Mouse (Mus musculus) midbrain, embryonic 12.5 days (tissue): ENCODE results near the gene Lmna. TPM values are rescaled to one million over a fixed set of nuclear protein-coding genes. Genes with fewer than 3 reads are reported as not detected.
A peak's percentile ranks its signal among the peaks of the same experiment; 100 is the strongest.

Experiments
- ATAC-seq: fragments of 200-750 bp; cut with Nextera tagmentation; 2 replicates; pipeline ENCODE4 v1.8.0; 2017; ENCODE audit warnings: low read depth, moderate TSS enrichment, moderate library complexity; ENCODE audit not compliant: low FRiP score
- H3K27ac ChIP-seq: fragments of 300-500 bp; sonication (generic); replicated peaks from 2 replicates; pipeline ENCODE4 v1.5.1; 2016; ENCODE audit warnings: mild to moderate bottlenecking
- H3K27me3 ChIP-seq: fragments of 300-500 bp; sonication (generic); 2 replicates; pipeline ENCODE4 v1.6.1; 2016; ENCODE audit warnings: mild to moderate bottlenecking
- H3K36me3 ChIP-seq: fragments of 300-500 bp; sonication (generic); 2 replicates; pipeline ENCODE4 v1.6.1; 2016
- H3K4me1 ChIP-seq: fragments of 300-500 bp; sonication (generic); 2 replicates; pipeline ENCODE4 v1.6.1; 2016
- H3K4me2 ChIP-seq: fragments of 300-500 bp; sonication (generic); replicated peaks from 2 replicates; pipeline ENCODE4 v1.6.1; 2016; ENCODE audit warnings: mild to moderate bottlenecking, moderate library complexity
- H3K4me3 ChIP-seq: fragments of 300-500 bp; sonication (generic); 2 replicates; pipeline ENCODE4 v1.5.1; 2016; ENCODE audit warnings: mild to moderate bottlenecking
- H3K9ac ChIP-seq: fragments of 300-500 bp; sonication (generic); replicated peaks from 2 replicates; pipeline ENCODE4 v1.6.1; 2016; ENCODE audit warnings: mild to moderate bottlenecking, moderate library complexity
- H3K9me3 ChIP-seq: fragments of 300-500 bp; sonication (generic); 2 replicates; pipeline ENCODE4 v1.6.1; 2016; ENCODE audit warnings: mild to moderate bottlenecking
- WGBS: fragments of 180-500 bp; shearing (Covaris S2); methylation state at CpG from one replicate; pipeline ENCODE4 v1.1.7; 2016; 5-methylcytosine and 5-hydroxymethylcytosine counted together
- polyA plus RNA-seq: library from polyadenylated mRNA; unstranded; fragments of >200 nt; fragmentation: Nextera tagmentation; extraction: Ambion mirVana; gene quantifications from 2 replicates; pipeline ENCODE4 v1.2.1, GENCODE M21; 2016

Gene Lmna
- polyA plus RNA-seq, 1 experiment from 2014 or later, result 42.8 TPM

- no peak for ATAC-seq
- Histone ChIP-seq H3K36me3 (no peaks in the 10 kb centered on the region), H3K27ac (no peak overlapping the region), H3K4me3 (no peak overlapping the region), H3K9me3 (no peaks in the 10 kb centered on the region), H3K9ac (no peak overlapping the region), H3K4me2 (no peak overlapping the region), H3K27me3 (peaks cover 77% of the 10 kb centered on the region), H3K4me1 (peaks cover 20% of the 10 kb centered on the region)
- 65% methylated on average over 4 of the region's 4 CpGs for WGBS
Observed at GRCm38 (mm10) chr3:88486887-88487286, 22.9 kb downstream of the Lmna start.

DNA sequence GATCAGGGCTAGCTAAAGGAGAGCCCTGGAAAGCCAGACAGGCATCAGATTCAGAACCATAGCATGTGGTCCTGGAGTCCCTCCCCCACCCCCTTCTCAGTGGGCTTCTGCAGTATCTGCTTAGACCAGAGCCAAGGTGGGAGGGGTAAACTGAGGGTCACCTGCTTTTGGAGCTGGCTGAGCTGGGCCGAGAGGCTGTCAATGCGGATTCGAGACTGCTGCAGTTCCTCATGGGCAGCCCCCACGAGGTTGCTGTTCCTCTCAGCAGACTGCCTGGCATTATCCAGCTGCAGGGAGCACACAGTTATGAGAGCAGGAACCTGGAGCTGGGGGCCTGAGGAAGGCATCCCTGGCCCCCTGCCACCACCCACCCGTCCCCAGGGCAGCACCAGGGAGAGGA is 23.7 kb downstream of the Lmna start:
- no peaks in the 10 kb centered on the region for H3K36me3 ChIP-seq
- WGBS, result 57% methylated on average over 5 of the region's 5 CpGs
- H3K4me3 ChIP-seq, result no peak overlapping the region
- peaks cover 81% of the 10 kb centered on the region for H3K27me3 ChIP-seq
- peaks cover 20% of the 10 kb centered on the region for H3K4me1 ChIP-seq
- no peaks in the 10 kb centered on the region for H3K9me3 ChIP-seq
- H3K9ac ChIP-seq, result no peak overlapping the region
- H3K4me2 ChIP-seq, result no peak overlapping the region
- ATAC-seq, result no peak
- H3K27ac ChIP-seq, result no peak overlapping the region

- Histone ChIP-seq H3K27me3 (peaks cover 84% of the 10 kb centered on the region), H3K27ac (no peak overlapping the region)
- 9% methylated on average over 39 of the region's 39 CpGs for WGBS
Observed at GRCm38 (mm10) chr3:88484597-88485316, 25.0 kb downstream of the Lmna start.

DNA sequence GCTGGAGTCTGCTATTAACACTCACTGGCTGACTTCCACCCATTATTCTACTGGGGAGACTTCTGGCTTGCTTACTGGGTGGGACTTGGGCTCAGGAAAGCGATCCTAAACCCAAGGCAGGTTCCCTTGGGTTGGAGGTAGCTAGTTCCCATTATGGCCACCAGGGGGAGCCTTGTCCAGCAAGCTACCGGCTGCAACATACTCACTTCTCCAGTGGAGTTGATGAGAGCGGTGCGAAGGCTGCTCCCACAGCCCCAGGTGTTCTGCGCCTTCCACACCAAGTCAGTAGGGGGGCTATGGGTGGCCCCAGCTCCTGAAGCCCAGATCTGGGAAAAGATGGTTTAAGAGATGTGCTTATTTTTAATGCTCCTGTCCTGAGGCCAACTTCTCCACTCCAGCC is 26.1 kb downstream of the Lmna start:
- no peak overlapping the region for H3K4me2 ChIP-seq
- H3K9me3 ChIP-seq, result no peaks in the 10 kb centered on the region
- no peak overlapping the region for H3K9ac ChIP-seq
- H3K36me3 ChIP-seq, result no peaks in the 10 kb centered on the region
- peaks cover 78% of the 10 kb centered on the region for H3K27me3 ChIP-seq
- WGBS, result 5% methylated on average over 5 of the region's 5 CpGs
- no peak overlapping the region for H3K27ac ChIP-seq
- H3K4me3 ChIP-seq, result no peak overlapping the region
- H3K4me1 ChIP-seq, result peaks cover 19% of the 10 kb centered on the region
- no peak; the same call in 1 of the 2 replicates for ATAC-seq

More at GRCm38 (mm10) chr3:88484597-88485316, 25.0 kb downstream of the Lmna start:
- Histone ChIP-seq H3K4me1 (peaks cover 20% of the 10 kb centered on the region), H3K9me3 (no peaks in the 10 kb centered on the region), H3K9ac (peak overlapping the region; percentile 35; the same call in 1 of the 2 replicates), H3K4me3 (peak overlapping the region; percentile 31), H3K36me3 (no peaks in the 10 kb centered on the region), H3K4me2 (peak overlapping the region; percentile 50)
- no peak for ATAC-seq

GRCm38 (mm10) chr3:88483141-88483540 is 26.6 kb downstream of the Lmna start:
- Histone ChIP-seq H3K4me2 (no peak overlapping the region), H3K27ac (no peak overlapping the region), H3K4me1 (peaks cover 14% of the 10 kb centered on the region), H3K36me3 (no peaks in the 10 kb centered on the region), H3K4me3 (no peak overlapping the region), H3K27me3 (peaks cover 80% of the 10 kb centered on the region), H3K9ac (no peak overlapping the region), H3K9me3 (no peaks in the 10 kb centered on the region)
- 76% methylated on average over 8 of the region's 8 CpGs for WGBS
- ATAC-seq, result no peak

DNA sequence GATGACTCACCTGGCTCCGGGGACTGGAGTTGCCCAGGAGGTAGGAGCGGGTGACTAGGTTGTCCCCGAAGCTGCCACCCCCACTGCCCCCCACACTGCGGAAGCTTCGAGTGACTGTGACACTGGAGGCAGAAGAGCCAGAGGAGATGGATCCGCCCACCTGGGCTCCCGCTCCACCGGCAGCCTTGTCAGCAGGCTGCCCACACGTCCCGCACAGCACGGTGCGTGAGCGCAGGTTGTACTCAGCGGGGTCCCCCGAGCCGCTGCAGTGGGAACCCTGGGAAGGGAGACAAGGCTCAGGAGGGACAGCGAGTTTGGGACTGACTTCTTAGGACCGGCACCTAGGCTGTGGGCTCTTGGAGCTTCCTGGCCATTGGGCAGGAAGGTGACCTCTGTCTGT is 27.4 kb downstream of the Lmna start:
- Histone ChIP-seq H3K9ac (no peak overlapping the region; the same call in 1 of the 2 replicates), H3K27me3 (peaks cover 72% of the 10 kb centered on the region), H3K4me1 (peaks cover 13% of the 10 kb centered on the region), H3K27ac (no peak overlapping the region), H3K36me3 (no peaks in the 10 kb centered on the region), H3K4me2 (no peak overlapping the region), H3K9me3 (no peaks in the 10 kb centered on the region), H3K4me3 (no peak overlapping the region)
- WGBS, result 29% methylated on average over 18 of the region's 18 CpGs
- ATAC-seq, result no peak

DNA sequence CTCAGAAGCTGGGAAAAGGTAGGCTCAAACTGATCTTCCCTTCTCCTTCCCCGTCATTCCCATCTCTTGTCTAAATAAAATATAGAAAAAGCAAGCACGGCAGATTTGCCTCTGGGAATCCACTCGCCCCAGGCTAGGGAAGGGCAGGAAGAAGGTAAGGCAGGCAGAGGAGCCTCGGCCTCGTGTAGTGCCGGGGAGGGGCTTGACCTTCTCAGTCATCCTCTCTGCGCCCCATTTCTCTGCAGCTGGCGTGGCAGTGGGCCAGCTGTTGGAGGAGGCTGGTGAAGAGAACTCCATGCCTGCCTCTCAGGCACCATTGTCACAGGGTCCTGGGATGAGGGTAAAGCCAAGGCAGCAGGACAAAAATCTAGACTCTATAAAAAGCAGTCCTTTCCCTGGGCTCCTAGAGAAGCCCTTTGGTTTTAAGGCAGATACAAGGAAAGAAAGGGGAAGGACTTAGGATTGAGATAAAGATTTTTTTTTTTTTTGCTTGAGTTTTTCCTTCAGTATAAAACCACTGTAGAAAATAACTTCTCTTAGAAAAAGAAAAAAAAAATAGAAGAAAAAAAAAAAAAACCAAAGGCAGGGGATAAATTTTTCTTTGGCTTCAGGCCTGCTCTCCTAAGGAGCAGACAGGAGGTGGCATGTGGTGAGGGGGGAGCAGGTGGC is 28.2 kb downstream of the Lmna start:
- peaks cover 13% of the 10 kb centered on the region for H3K4me1 ChIP-seq
- H3K4me2 ChIP-seq, result no peak overlapping the region
- H3K36me3 ChIP-seq, result no peaks in the 10 kb centered on the region
- 61% methylated on average over 8 of the region's 8 CpGs for whole genome bisulfite sequencing
- no peaks in the 10 kb centered on the region for H3K9me3 ChIP-seq
- peaks cover 64% of the 10 kb centered on the region for H3K27me3 ChIP-seq
- H3K27ac ChIP-seq, result no peak overlapping the region
- no peak overlapping the region for H3K4me3 ChIP-seq
- no peak for ATAC-seq
- no peak overlapping the region for H3K9ac ChIP-seq

- Histone ChIP-seq H3K4me2 (no peak overlapping the region), H3K4me3 (no peak overlapping the region), H3K9ac (no peak overlapping the region), H3K27me3 (peaks cover 56% of the 10 kb centered on the region), H3K4me1 (peaks cover 13% of the 10 kb centered on the region), H3K27ac (no peak overlapping the region), H3K36me3 (no peaks in the 10 kb centered on the region), H3K9me3 (no peaks in the 10 kb centered on the region)
- no peak for ATAC-seq
- 89% methylated on average over 5 of the region's 5 CpGs for WGBS
Observed at GRCm38 (mm10) chr3:88480679-88481078, 29.1 kb downstream of the Lmna start.

GRCm38 (mm10) chr3:88479828-88480227 is 29.9 kb downstream of the Lmna start:
- no peak for ATAC-seq

DNA sequence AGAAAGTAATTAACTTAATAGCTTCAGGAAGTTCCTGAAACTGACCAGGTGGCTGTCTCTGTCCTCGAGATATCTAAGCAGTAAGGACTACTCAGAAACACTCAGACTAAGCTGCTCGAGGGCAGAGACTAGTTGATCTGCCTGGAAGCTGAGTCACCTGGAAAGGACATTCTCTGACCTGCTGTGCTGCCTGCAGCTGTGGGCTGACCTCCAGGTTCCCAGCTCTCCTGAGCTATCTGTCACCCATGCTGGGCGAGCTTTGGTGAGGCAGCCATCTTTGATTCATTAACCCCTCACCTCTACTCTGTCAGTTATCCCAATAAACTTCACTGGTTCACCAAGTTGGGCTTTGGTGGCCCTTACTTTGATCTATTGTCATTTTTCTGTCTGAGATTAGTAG is 30.6 kb downstream of the Lmna start:
- Histone ChIP-seq H3K27me3 (peaks cover 40% of the 10 kb centered on the region), H3K4me2 (no peak overlapping the region), H3K9me3 (no peaks in the 10 kb centered on the region), H3K27ac (no peak overlapping the region), H3K4me1 (0 out of 2 replicates have a peak, but pooled peaks cover 5% of the 10 kb centered on the region), H3K36me3 (no peaks in the 10 kb centered on the region), H3K4me3 (no peak overlapping the region), H3K9ac (no peak overlapping the region)
- no peak for ATAC-seq
- WGBS, result 66% methylated on average over 3 of the region's 3 CpGs

More at GRCm38 (mm10) chr3:88479828-88480227, 29.9 kb downstream of the Lmna start:
- peaks cover 47% of the 10 kb centered on the region for H3K27me3 ChIP-seq
- no peak overlapping the region for H3K9ac ChIP-seq
- H3K27ac ChIP-seq, result no peak overlapping the region
- peaks cover 10% of the 10 kb centered on the region for H3K4me1 ChIP-seq
- H3K4me2 ChIP-seq, result no peak overlapping the region
- WGBS, result 92% methylated on average over 4 of the region's 4 CpGs
- H3K4me3 ChIP-seq, result no peak overlapping the region
- no peaks in the 10 kb centered on the region for H3K9me3 ChIP-seq
- no peaks in the 10 kb centered on the region for H3K36me3 ChIP-seq

GRCm38 (mm10) chr3:88477735-88478134 is 32.0 kb downstream of the Lmna start:
- Histone ChIP-seq H3K4me1 (peaks cover 12% of the 10 kb centered on the region; the same call in 1 of the 2 replicates), H3K4me3 (no peak overlapping the region), H3K9ac (no peak overlapping the region), H3K36me3 (no peaks in the 10 kb centered on the region), H3K9me3 (no peaks in the 10 kb centered on the region), H3K27ac (no peak overlapping the region), H3K27me3 (peaks cover 26% of the 10 kb centered on the region), H3K4me2 (no peak overlapping the region)
- WGBS, result 1% methylated on average over 8 of the region's 8 CpGs
- ATAC-seq, result peak; percentile 78

DNA sequence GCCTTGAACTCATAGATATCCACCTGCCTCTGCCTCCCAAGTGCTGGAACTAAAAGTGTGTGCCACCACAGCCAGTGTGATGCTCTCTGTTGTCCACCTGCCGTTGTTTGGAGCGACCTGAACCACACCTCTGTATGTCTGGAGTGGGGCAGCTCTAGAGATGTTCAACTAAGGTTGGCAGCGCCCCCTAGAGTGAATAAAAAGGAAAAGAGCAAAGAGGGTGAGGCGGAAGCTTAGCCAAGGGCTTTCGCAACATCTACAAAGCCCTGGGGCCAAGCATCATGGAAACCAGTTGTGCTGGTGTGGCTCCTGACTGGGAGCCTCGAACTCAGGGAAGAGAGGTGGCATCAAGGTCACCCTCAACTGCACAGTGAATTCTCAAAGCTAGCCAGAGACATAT is 33.4 kb downstream of the Lmna start:
- Histone ChIP-seq H3K27me3 (peaks cover 17% of the 10 kb centered on the region), H3K9me3 (no peaks in the 10 kb centered on the region), H3K4me3 (no peak overlapping the region), H3K36me3 (no peaks in the 10 kb centered on the region), H3K4me2 (no peak overlapping the region), H3K27ac (no peak overlapping the region), H3K9ac (no peak overlapping the region), H3K4me1 (peaks cover 10% of the 10 kb centered on the region; the same call in 1 of the 2 replicates)
- WGBS, result 66% methylated on average over 6 of the region's 6 CpGs
- ATAC-seq, result no peak
